Mouse (Mus musculus) mouse trophoblast stem cell (cell line): ENCODE results near the gene Carns1.

Source experiments
- in situ Hi-C, 2 experiments: fragments of 300-500 bp; cut with MseI, MboI; formaldehyde crosslinking; loops; 2 replicates in 1 of 2; 3 replicates in 1 of 2; pipeline ENCODE4 v1.15.1; 2025

Carns1 gene

GRCm38 (mm10) chr19:4202149-4202548 is 26.9 kb upstream of the Carns1 start:
- in situ Hi-C loops: no loop called here

GRCm38 (mm10) chr19:4201291-4201909 is 26.1 kb upstream of the Carns1 start, which contains the start of gene Rad9a:
Rad9a (minus strand) TSS chr19:4201662.
- in situ Hi-C loops: no loop called here

GRCm38 (mm10) chr19:4197180-4197579 is 21.9 kb upstream of the Carns1 start:
- in situ Hi-C loops: no loop called here

- in situ Hi-C loops: no loop called here
These were observed 21.3 kb upstream of the Carns1 start for GRCm38 (mm10) chr19:4196548-4196947.

- in situ Hi-C loops: no loop called here
These were observed 20.8 kb upstream of the Carns1 start for GRCm38 (mm10) chr19:4196048-4196447.

GRCm38 (mm10) chr19:4194776-4195650 is 19.7 kb upstream of the Carns1 start:
- in situ Hi-C loops: no loop called here

- in situ Hi-C loops: no loop called here
These were observed 18.9 kb upstream of the Carns1 start for GRCm38 (mm10) chr19:4194021-4194724.

GRCm38 (mm10) chr19:4193129-4193528 is 17.9 kb upstream of the Carns1 start:
- in situ Hi-C loops: no loop called here

- in situ Hi-C loops: no loop called here
These were observed 17.1 kb upstream of the Carns1 start for GRCm38 (mm10) chr19:4192251-4192985.

- in situ Hi-C loops: no loop called here
These were observed 16.4 kb upstream of the Carns1 start, which contains the start of gene Ppp1ca for GRCm38 (mm10) chr19:4191528-4192250. Ppp1ca (plus strand) TSS chr19:4192065.

GRCm38 (mm10) chr19:4190831-4191334 is 15.6 kb upstream of the Carns1 start, which contains the start of gene Tbc1d10c:
Tbc1d10c (minus strand) TSS chr19:4191284.
- in situ Hi-C loops: no loop called here

- in situ Hi-C loops: no loop called here
These were observed 13.9 kb upstream of the Carns1 start for GRCm38 (mm10) chr19:4189051-4189620.

- in situ Hi-C loops: no loop called here
These were observed 12.0 kb upstream of the Carns1 start for GRCm38 (mm10) chr19:4187303-4187702.

- in situ Hi-C loops: no loop called here
These were observed 10.0 kb upstream of the Carns1 start for GRCm38 (mm10) chr19:4184976-4185975.

GRCm38 (mm10) chr19:4183689-4184088 is 8.4 kb upstream of the Carns1 start:
- in situ Hi-C loops: no loop called here

- in situ Hi-C loops: no loop called here
These were observed 6.6 kb upstream of the Carns1 start for GRCm38 (mm10) chr19:4181892-4182291.

GRCm38 (mm10) chr19:4180411-4180810 is 5.1 kb upstream of the Carns1 start:
- in situ Hi-C loops: no loop called here

GRCm38 (mm10) chr19:4172925-4173324 is 2.4 kb downstream of the Carns1 start:
- in situ Hi-C loops: no loop called here
